In the genomic region with DNA sequence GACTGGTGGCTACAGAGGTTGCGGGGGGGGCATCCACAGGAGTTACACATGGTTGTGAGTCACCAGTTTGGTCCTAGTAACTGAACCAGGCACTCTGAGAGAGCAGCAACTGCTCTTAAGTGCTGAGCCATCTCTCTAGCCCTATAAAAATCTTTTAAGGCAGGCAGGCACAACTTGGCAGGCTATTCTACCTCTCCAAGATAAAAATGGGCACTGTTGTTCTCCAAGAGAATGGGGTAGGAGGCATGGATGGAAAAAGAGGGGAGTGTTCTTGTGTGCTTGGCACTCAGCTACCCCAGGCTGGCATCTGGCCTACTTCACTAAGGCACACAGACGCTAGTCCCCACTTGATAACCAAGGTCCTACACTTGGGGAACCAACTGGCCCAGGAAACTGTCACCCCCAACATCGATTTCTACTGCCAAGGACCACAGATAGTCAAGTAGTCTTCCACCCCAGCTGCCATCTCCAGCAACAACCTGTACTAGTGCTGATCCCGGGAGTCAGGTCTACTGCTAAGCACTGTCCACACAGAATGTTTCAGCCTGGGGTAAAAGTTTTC, we compare ENCODE assay signal across 27 mouse cellular contexts. TPM values are rescaled to one million over a fixed set of nuclear protein-coding genes. Genes with fewer than 3 reads are reported as not detected.
A peak's percentile ranks its signal among the peaks of the same experiment; 100 is the strongest.
DNase-seq lines count a peak whose midpoint lies in the region; ATAC-seq and TF ChIP-seq lines count a peak whose summit lies in the region.
"Had no signal": no experiment of that assay in that cellular context is flagged by ENCODE, and none has a peak within 500 bp of the region (broad histone marks: within the 10 kb centered on the region; RNA-seq: fewer than 3 reads in every experiment).

No protein-coding gene starts in this region.

- no peak for DNase-seq in gastrocnemius, adult 2 months
- no peak for DNase-seq in gastrocnemius, postnatal 25 days
- peak; percentile 27 for DNase-seq in heart, postnatal 4 days
- no peak for DNase-seq in heart, postnatal 14 days
- peak; percentile 74 for DNase-seq in brain, adult 2 months (ENCODE audit: low read depth, low spot score)
- peak; percentile 46 for DNase-seq in stomach, postnatal 0 days (ENCODE audit: low spot score)
- no peak for DNase-seq in spleen, postnatal 10 days (ENCODE audit: low spot score in 2 of 2)
- DNase-seq: adrenal gland, adult 8-10 months; cerebellum, adult 8-10 months; cerebellum, postnatal 25 days; gastrocnemius, postnatal 14 days; heart, postnatal 10 days; kidney, adult 18-20 months; kidney, postnatal 25 days; liver, embryonic 13.5 days; lung, adult 18-20 months; lung, postnatal 10 days; thymus, postnatal 14 days had no signal

- no peak overlapping the region for H3K4me3 ChIP-seq in gastrocnemius, adult 2 months
- no peak overlapping the region for H3K4me3 ChIP-seq in stomach, postnatal 0 days (ENCODE audit: low read depth, low read length)
- H3K4me3 ChIP-seq: embryonic facial prominence, embryonic 12.5 days; forebrain, embryonic 15.5 days; kidney, embryonic 15.5 days; limb, embryonic 10.5 days; limb, embryonic 15.5 days; liver, embryonic 13.5 days; midbrain, embryonic 12.5 days; neural tube, embryonic 13.5 days had no signal

- intact Hi-C loops in gastrocnemius, adult 2 months (cut with DNase I) = no loop called here
- intact Hi-C loops in heart, postnatal 14 days (cut with DNase I) = no loop called here

- ATAC-seq in stomach, postnatal 0 days (ENCODE audit: low FRiP score, low TSS enrichment) = no peak
- ATAC-seq: forebrain, embryonic 15.5 days; hindbrain, embryonic 16.5 days had no signal

- H3K27me3 ChIP-seq in stomach, postnatal 0 days (ENCODE audit: control insufficient read depth, insufficient read depth, low read length) = no peaks in the 10 kb centered on the region
- H3K27me3 ChIP-seq: embryonic facial prominence, embryonic 12.5 days; forebrain, embryonic 15.5 days; kidney, embryonic 15.5 days; limb, embryonic 15.5 days; liver, embryonic 13.5 days; midbrain, embryonic 12.5 days; neural tube, embryonic 13.5 days had no signal

- no peak for TF ChIP-seq EP300 in stomach, postnatal 0 days (optimal IDR thresholded peaks at IDR 0.05)

- 85% methylated on average over 4 of the region's 4 CpGs for WGBS in stomach, postnatal 0 days

- no peak overlapping the region for H3K4me2 ChIP-seq in stomach, postnatal 0 days (replicated peaks; ENCODE audit: low read depth)
- H3K4me2 ChIP-seq: embryonic facial prominence, embryonic 12.5 days; forebrain, embryonic 15.5 days; kidney, embryonic 15.5 days; limb, embryonic 15.5 days; liver, embryonic 13.5 days; midbrain, embryonic 12.5 days; neural tube, embryonic 13.5 days had no signal

- H3K36me3 ChIP-seq in stomach, postnatal 0 days (ENCODE audit: control insufficient read depth, insufficient read depth, low read length) = no peaks in the 10 kb centered on the region
- H3K36me3 ChIP-seq: embryonic facial prominence, embryonic 12.5 days; forebrain, embryonic 15.5 days; kidney, embryonic 15.5 days; limb, embryonic 10.5 days; limb, embryonic 15.5 days; liver, embryonic 13.5 days; midbrain, embryonic 12.5 days; neural tube, embryonic 13.5 days had no signal

- H3K27ac ChIP-seq in gastrocnemius, adult 2 months = peak overlapping the region; percentile 24; the same call in 1 of the 2 replicates
- no peak overlapping the region for H3K27ac ChIP-seq in stomach, postnatal 0 days (replicated peaks)
- H3K27ac ChIP-seq: embryonic facial prominence, embryonic 12.5 days; forebrain, embryonic 15.5 days; kidney, embryonic 15.5 days; limb, embryonic 10.5 days; limb, embryonic 15.5 days; liver, embryonic 13.5 days; midbrain, embryonic 12.5 days; neural tube, embryonic 13.5 days had no signal

- H3K4me1 ChIP-seq in stomach, postnatal 0 days (replicated peaks; ENCODE audit: control insufficient read depth, insufficient read depth) = peaks cover 3% of the 10 kb centered on the region; the same call in 1 of the 2 replicates
- H3K4me1 ChIP-seq: embryonic facial prominence, embryonic 12.5 days; midbrain, embryonic 12.5 days; neural tube, embryonic 13.5 days had no signal

- TF ChIP-seq CTCF in gastrocnemius, adult 2 months (IDR thresholded peaks at IDR 0.05) = no peak
- no peak for TF ChIP-seq CTCF in stomach, postnatal 0 days (IDR thresholded peaks at IDR 0.05; ENCODE audit: low read depth)

- H3K9ac ChIP-seq in stomach, postnatal 0 days (ENCODE audit: low read length) = no peak overlapping the region
- H3K9ac ChIP-seq: embryonic facial prominence, embryonic 12.5 days; forebrain, embryonic 15.5 days; kidney, embryonic 15.5 days; limb, embryonic 15.5 days; liver, embryonic 13.5 days; midbrain, embryonic 12.5 days; neural tube, embryonic 13.5 days had no signal

- no peaks in the 10 kb centered on the region for H3K9me3 ChIP-seq in stomach, postnatal 0 days (ENCODE audit: control insufficient read depth, low read length)
- H3K9me3 ChIP-seq: embryonic facial prominence, embryonic 12.5 days; forebrain, embryonic 15.5 days; G1E; kidney, embryonic 15.5 days; limb, embryonic 10.5 days; limb, embryonic 15.5 days; liver, embryonic 13.5 days; midbrain, embryonic 12.5 days; neural tube, embryonic 13.5 days had no signal

RNA-seq across cellular contexts. Expression of a gene that starts 19.5 kb away (rescaled TPM):
- 1 to 10 TPM; 6.7 to 7.1 TPM for total RNA-seq in gastrocnemius, adult 2 months (2021)
- 1 to 10 TPM; 5.3 to 6.1 TPM for total RNA-seq in gastrocnemius, postnatal 25 days (2021)
- 10 to 100 TPM; 24.8 to 25.7 TPM for total RNA-seq in heart, postnatal 4 days (2021)
- total RNA-seq in heart, postnatal 14 days (2021) = 10 to 100 TPM; 21.1 to 21.5 TPM
- 18.9 and 21.5 TPM in 2 replicates for polyA plus RNA-seq in stomach, postnatal 0 days (2015; fragmentation: Nextera tagmentation; extraction: Ambion mirVana)

Comparison
In these comparisons a context has a peak if more than half of its experiments do, and no peak if none do; other contexts are left out.
1. DNase-seq: peak in heart, postnatal 4 days (single experiment), brain, adult 2 months (single experiment) and stomach, postnatal 0 days (single experiment); none in gastrocnemius, adult 2 months (single experiment), gastrocnemius, postnatal 25 days (single experiment), heart, postnatal 14 days (0 of 2) and spleen, postnatal 10 days (0 of 2).